ENCODE assay signal across 9 mouse cellular contexts in the genomic region with DNA sequence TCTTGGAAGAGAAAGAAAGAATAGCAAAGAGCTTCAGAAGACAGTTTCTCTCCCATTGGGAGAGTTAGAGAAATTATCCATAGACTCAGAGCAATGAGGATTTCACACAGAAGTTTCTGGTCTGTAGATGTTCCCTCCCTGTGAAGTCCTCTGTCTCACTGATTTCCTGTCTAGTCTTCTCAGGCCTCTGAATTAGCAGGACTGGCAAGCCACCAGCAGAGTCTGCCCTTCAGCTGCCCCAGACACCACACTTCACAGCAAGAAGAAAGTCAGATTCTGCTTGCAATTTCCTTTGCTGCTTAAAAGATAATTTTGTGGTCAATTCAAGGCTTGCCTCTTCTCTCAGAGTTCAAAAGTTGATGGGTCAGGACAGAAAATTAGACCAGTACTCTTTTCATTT.
DNase-seq lines count a peak whose midpoint lies in the region; ATAC-seq lines count a peak whose summit lies in the region.
"Had no signal": no experiment of that assay in that cellular context is flagged by ENCODE, and none has a peak within 500 bp of the region (broad histone marks: within the 10 kb centered on the region; RNA-seq: fewer than 3 reads in every experiment).

No protein-coding gene starts in this region.

- H3K27me3 ChIP-seq in intestine, embryonic 15.5 days (replicated peaks) = no peaks in the 10 kb centered on the region

- no peak for ATAC-seq in intestine, embryonic 15.5 days
- ATAC-seq in erythroblast, adult 5-6 weeks (replicated peaks; ENCODE audit: low FRiP score, poor library complexity, severe bottlenecking) = no peak

- no peak overlapping the region for H3K4me3 ChIP-seq in intestine, embryonic 15.5 days (replicated peaks)
- H3K4me3 ChIP-seq: left cerebral cortex, adult 2 months had no signal

- no peak overlapping the region for H3K9ac ChIP-seq in intestine, embryonic 15.5 days

- H3K9me3 ChIP-seq in intestine, embryonic 15.5 days = no peaks in the 10 kb centered on the region

- no peaks in the 10 kb centered on the region for H3K4me1 ChIP-seq in intestine, embryonic 15.5 days (replicated peaks)

- DNase-seq in heart, postnatal 4 days = peak; percentile 14
- no peak for DNase-seq in heart, adult 11 months
- DNase-seq in right cerebral cortex, postnatal 14 days = peak; percentile 15
- no peak for DNase-seq in right cerebral cortex, adult 18-20 months
- peak; percentile 68 to 70 for DNase-seq in kidney, postnatal 25 days
- DNase-seq: cerebellum, adult 8-10 months had no signal

- H3K36me3 ChIP-seq in intestine, embryonic 15.5 days = no peaks in the 10 kb centered on the region

- no peak overlapping the region for H3K4me2 ChIP-seq in intestine, embryonic 15.5 days (replicated peaks)

- no peak overlapping the region for H3K27ac ChIP-seq in intestine, embryonic 15.5 days
- H3K27ac ChIP-seq: left cerebral cortex, adult 2 months had no signal

Comparison
In these comparisons a context has a peak if more than half of its experiments do, and no peak if none do; other contexts are left out.
1. DNase-seq: peak in heart, postnatal 4 days (single experiment), right cerebral cortex, postnatal 14 days (single experiment) and kidney, postnatal 25 days (2 of 2); none in heart, adult 11 months (single experiment) and right cerebral cortex, adult 18-20 months (single experiment).